Mouse (Mus musculus) heart, adult 2 months (tissue): Measurements from ENCODE around the gene Ldb3. TPM values are rescaled to one million over a fixed set of nuclear protein-coding genes. Genes with fewer than 3 reads are reported as not detected.
A peak's percentile ranks its signal among the peaks of the same experiment; 100 is the strongest.

Experiments
- DNase-seq, 2 experiments: peaks; one replicate each; pipeline ENCODE4 v3.0.0; 2021
- H3K27ac ChIP-seq: fragments of 200-600 bp; 2 replicates; pipeline ENCODE4 v1.8.1; 2022
- H3K27me3 ChIP-seq: fragments of 200-500 bp; 2 replicates; pipeline ENCODE4 v1.6.1; 2012; ENCODE audit warnings: mild to moderate bottlenecking, low read length, inconsistent platforms, mixed read lengths; ENCODE audit not compliant: control insufficient read depth, insufficient read depth
- H3K36me3 ChIP-seq: fragments of 200-500 bp; 2 replicates; pipeline ENCODE4 v1.6.1; 2012; ENCODE audit warnings: low read length, inconsistent platforms; ENCODE audit not compliant: control insufficient read depth, insufficient read depth
- H3K4me1 ChIP-seq: fragments of 200-500 bp; 2 replicates; pipeline ENCODE4 v1.6.1; 2011; ENCODE audit warnings: low read length; ENCODE audit not compliant: control insufficient read depth, insufficient read depth
- H3K4me3 ChIP-seq: fragments of 200-600 bp; 2 replicates; pipeline ENCODE4 v1.8.1; 2022
- H3K79me2 ChIP-seq: fragments of 200-500 bp; replicated peaks from 2 replicates; pipeline ENCODE4 v1.6.1; 2012; ENCODE audit warnings: mild to moderate bottlenecking, inconsistent platforms, low read length, moderate library complexity, mixed read lengths; ENCODE audit not compliant: control insufficient read depth, insufficient read depth
- H3K9ac ChIP-seq: fragments of 200-500 bp; 2 replicates; pipeline ENCODE4 v1.6.1; 2012; ENCODE audit warnings: low read depth, mild to moderate bottlenecking, control low read depth, inconsistent platforms, low read length, mixed read lengths
- CTCF ChIP-seq: fragments of 200-600 bp; IDR thresholded peaks from 2 replicates; pipeline ENCODE4 v1.8.1; 2022; ENCODE audit warnings: antibody characterized with exemption, mild to moderate bottlenecking, moderate library complexity
- EP300 ChIP-seq: fragments of 200-500 bp; IDR thresholded peaks from 2 replicates; pipeline ENCODE4 v1.6.1; 2011; ENCODE audit warnings: low read depth, low read length, control low read depth; ENCODE audit not compliant: insufficient read depth
- POLR2A ChIP-seq: fragments of 200-500 bp; IDR thresholded peaks from 2 replicates; pipeline ENCODE4 v1.6.1; 2011; ENCODE audit warnings: mild to moderate bottlenecking, low read depth, low read length, control low read depth; ENCODE audit not compliant: insufficient read depth
- WGBS: fragments of 180-500 bp; shearing (Covaris S2); methylation state at CpG from one replicate; pipeline ENCODE4 v1.1.7; 2018; 5-methylcytosine and 5-hydroxymethylcytosine counted together
- intact Hi-C: fragments of 180-260 bp; cut with DNase I; formaldehyde crosslinking; loops from one replicate; pipeline ENCODE4 v1.15.1; 2025
- polyA plus RNA-seq: library from polyadenylated mRNA; depleted of rRNA; stranded (reverse); fragments of >200 nt; gene quantifications from 2 replicates; pipeline ENCODE4 v1.2.3, GENCODE M21; 2012
- total RNA-seq, 2 experiments: library from RNA; stranded (reverse); gene quantifications; 2 replicates each; pipeline ENCODE4 v1.2.3; 2021

The Ldb3 gene
- total and polyA plus RNA-seq, 3 experiments: 940 to 1,138 (median 1,084) TPM

DNA sequence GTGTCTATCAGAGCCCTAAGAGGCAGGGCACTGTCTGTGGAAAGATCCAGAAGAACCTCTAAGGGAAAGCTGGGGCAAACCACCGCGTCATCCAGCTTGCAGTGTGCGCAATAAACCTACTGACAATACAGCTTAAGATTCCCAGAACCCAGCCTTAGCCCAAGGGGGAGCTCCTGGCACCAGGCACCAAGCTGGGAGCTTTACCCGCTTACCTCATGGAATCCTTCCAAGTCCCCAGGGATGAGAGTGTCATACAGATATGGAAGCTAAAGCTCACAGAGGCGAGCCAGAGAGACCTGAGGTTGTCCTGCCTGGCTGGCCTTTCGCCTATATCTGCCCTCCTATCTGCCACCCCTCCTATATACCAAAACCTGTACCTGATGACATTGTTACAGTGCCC lies 44.9 kb downstream of the Ldb3 start:
- no peak overlapping the region for H3K4me3 ChIP-seq
- 61% methylated on average over 6 of the region's 6 CpGs for WGBS
- H3K9ac ChIP-seq: peak overlapping the region; percentile 41
- H3K27ac ChIP-seq: peak overlapping the region; percentile 93
- H3K27me3 ChIP-seq: no peaks in the 10 kb centered on the region
- peaks cover 14% of the 10 kb centered on the region for H3K4me1 ChIP-seq
- no peaks in the 10 kb centered on the region for H3K79me2 ChIP-seq
- TF ChIP-seq POLR2A (no peak), EP300 (peak; percentile 14; the same call in 1 of the 2 replicates), CTCF (no peak)
- intact Hi-C loops: no loop called here
- H3K36me3 ChIP-seq: peaks cover 30% of the 10 kb centered on the region
- DNase-seq: peak; percentile 37 to 56

DNA sequence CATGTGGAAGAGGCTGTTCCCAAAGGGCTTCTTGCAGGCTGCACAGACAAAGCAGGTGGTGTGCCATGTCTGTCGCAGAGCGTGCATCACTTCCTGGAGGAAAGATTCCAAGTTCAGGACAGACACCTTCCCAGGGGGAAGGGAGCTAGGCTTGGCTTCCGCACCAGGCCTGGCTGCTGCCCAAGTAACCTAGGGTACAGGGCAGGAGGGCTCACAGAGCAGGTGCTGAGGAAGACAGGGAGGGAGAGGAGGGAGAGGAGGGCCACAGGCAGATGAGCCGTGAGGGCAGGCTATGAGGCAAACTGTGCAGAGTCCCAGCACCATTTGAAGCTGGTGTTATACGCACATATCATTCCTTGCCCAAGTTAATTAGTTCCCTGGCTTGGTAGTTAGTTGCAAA lies 46.6 kb downstream of the Ldb3 start:
- 49% methylated on average over 5 of the region's 5 CpGs for WGBS
- intact Hi-C loops: no loop called here
- H3K27me3 ChIP-seq: no peaks in the 10 kb centered on the region
- no peak overlapping the region; the same call in 1 of the 2 replicates for H3K9ac ChIP-seq
- H3K79me2 ChIP-seq: no peaks in the 10 kb centered on the region
- TF ChIP-seq CTCF (no peak), EP300 (no peak), POLR2A (no peak)
- no peak for DNase-seq
- peaks cover 28% of the 10 kb centered on the region for H3K36me3 ChIP-seq
- H3K27ac ChIP-seq: peak overlapping the region; percentile 93
- no peak overlapping the region for H3K4me3 ChIP-seq
- peaks cover 13% of the 10 kb centered on the region for H3K4me1 ChIP-seq

DNA sequence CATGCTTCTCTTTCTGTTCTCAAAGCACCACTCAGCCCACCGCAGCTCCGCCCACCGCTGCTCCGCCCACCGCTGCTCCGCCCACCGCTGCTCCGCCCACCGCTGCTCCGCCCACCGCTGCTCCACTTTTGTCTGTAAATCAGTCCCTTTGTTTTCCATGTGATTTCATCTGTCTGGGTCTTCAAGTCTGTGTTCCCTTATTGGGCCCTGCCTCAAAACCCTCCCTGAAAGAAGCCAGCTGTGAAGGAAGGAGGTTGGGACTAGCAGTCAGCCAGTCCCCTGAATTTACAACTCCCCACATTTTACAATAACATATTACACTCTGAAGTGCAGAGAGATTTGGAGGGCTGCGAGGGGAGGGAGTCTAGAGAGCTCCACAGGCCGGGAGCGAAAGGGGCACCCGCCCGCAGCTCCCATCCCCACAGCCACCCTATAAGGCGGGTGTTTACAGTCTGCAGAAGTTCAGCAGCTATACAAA lies 47.8 kb downstream of the Ldb3 start:
- H3K4me1 ChIP-seq: peaks cover 13% of the 10 kb centered on the region
- DNase-seq: peak; percentile 65 to 80
- intact Hi-C loops: no loop called here
- no peaks in the 10 kb centered on the region for H3K27me3 ChIP-seq
- H3K9ac ChIP-seq: no peak overlapping the region
- no peaks in the 10 kb centered on the region for H3K79me2 ChIP-seq
- H3K4me3 ChIP-seq: no peak overlapping the region
- H3K36me3 ChIP-seq: peaks cover 24% of the 10 kb centered on the region
- 27% methylated on average over 17 of the region's 17 CpGs for WGBS
- no peak for TF ChIP-seq CTCF
- TF ChIP-seq POLR2A: no peak
- peak overlapping the region; percentile 66 for H3K27ac ChIP-seq

DNA sequence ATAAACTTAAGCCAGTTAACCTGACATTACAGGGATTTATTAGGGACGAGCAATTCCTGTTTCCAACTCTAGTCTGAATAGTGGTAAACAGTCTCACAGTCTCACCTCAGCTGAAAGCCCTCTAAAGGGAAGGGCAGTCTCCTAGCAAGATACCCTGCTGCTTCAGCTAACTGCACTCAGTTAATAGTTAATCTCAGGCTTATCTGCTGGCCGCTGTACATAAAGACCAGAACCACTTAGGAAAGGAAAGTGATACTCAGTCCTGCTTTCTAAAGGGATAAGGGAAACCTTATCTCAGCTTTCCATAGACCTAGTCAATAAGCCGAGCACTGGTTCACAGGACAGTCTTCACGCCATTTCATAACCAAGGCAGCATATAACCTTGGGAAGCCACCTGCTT lies 52.6 kb downstream of the Ldb3 start:
- intact Hi-C loops: no loop called here
- TF ChIP-seq EP300: no peak
- H3K9ac ChIP-seq: no peak overlapping the region
- H3K79me2 ChIP-seq: no peaks in the 10 kb centered on the region
- WGBS: 48% methylated on average over 4 of the region's 4 CpGs
- peaks cover 1% of the 10 kb centered on the region for H3K4me1 ChIP-seq
- H3K4me3 ChIP-seq: no peak overlapping the region
- H3K27me3 ChIP-seq: no peaks in the 10 kb centered on the region
- no peak for DNase-seq
- H3K36me3 ChIP-seq: peaks cover 11% of the 10 kb centered on the region
- no peak overlapping the region for H3K27ac ChIP-seq

DNA sequence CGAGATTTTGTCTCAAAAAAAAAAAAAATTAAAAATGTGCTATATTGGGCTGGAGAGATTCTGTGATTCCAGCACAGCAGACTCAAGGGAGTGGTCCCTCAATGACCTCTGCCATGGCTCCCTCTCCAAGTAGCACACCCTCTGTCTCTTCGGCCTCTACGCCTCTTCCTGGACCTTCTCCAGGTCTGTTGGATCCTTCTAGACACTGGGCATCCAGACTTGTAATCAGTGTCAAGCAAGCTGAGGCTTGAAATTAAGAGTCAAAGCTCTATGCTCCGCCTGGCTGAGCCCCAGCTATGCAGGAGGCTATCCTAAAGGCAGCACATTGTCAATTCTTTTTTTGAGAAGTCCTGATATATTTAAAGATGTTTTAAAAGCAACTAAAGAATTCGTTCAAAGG lies 54.9 kb downstream of the Ldb3 start:
- WGBS: 61% methylated on average over 5 of the region's 5 CpGs
- no peak for TF ChIP-seq POLR2A
- TF ChIP-seq EP300: no peak
- peaks cover 3% of the 10 kb centered on the region; the same call in 1 of the 2 replicates for H3K27me3 ChIP-seq
- H3K27ac ChIP-seq: no peak overlapping the region
- H3K79me2 ChIP-seq: no peaks in the 10 kb centered on the region
- no peak overlapping the region for H3K9ac ChIP-seq
- intact Hi-C loops: no loop called here
- H3K4me3 ChIP-seq: no peak overlapping the region
- H3K36me3 ChIP-seq: peaks cover 19% of the 10 kb centered on the region
- no peak for DNase-seq
- peaks cover 4% of the 10 kb centered on the region for H3K4me1 ChIP-seq

DNA sequence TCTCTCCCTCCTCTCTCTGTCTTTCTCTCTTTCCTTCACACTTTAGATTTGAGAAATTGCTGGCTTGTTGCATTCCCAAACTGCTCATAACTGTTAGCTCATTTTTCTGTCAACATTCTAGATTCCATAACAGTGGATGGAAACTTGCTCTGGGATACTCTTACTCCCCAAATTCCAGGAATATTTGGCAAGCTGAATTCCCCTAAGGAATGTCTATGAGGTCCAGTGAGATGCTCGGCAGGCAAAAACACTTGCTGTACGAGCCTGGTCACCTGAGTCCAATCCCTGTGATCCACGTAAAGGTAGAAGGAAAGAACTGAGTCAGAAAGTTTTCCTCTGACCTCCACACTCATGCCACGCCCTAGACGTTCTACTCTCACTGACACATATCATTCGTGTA lies 55.9 kb downstream of the Ldb3 start:
- H3K36me3 ChIP-seq: peaks cover 28% of the 10 kb centered on the region
- TF ChIP-seq POLR2A: no peak
- TF ChIP-seq CTCF: no peak
- no peak for TF ChIP-seq EP300

DNA sequence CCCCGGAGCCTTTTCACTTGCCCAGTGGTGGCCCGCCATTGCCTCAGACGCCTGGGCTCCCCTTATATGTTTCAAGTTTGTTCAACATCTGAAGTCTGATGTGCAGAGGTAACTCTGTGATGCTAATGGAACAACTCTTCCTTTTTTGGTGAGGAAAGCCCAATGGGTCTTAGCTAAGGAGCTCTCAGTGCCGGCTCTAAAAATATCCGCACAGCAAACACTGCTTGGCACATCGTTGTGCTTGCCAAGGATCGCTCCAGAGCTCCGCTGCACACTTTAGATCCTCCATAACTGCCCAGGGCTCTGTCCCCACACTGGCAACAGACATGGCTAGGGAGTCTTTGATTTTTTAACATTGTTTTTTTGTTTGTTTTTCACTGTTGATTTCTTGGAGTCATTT lies 59.7 kb downstream of the Ldb3 start:
- peak overlapping the region; percentile 55 for H3K27ac ChIP-seq
- 53% methylated on average over 8 of the region's 8 CpGs for WGBS
- peaks cover 28% of the 10 kb centered on the region for H3K36me3 ChIP-seq
- DNase-seq: peak in 1 of 2 experiments; percentile 55
- H3K27me3 ChIP-seq: peaks cover 4% of the 10 kb centered on the region; the same call in 1 of the 2 replicates
- no peak overlapping the region for H3K9ac ChIP-seq
- H3K79me2 ChIP-seq: no peaks in the 10 kb centered on the region
- TF ChIP-seq EP300: 0 out of 2 replicates have a peak, but pooled peaks have one; percentile 15
- TF ChIP-seq POLR2A: no peak
- H3K4me3 ChIP-seq: no peak overlapping the region
- intact Hi-C loops: no loop called here
- peaks cover 7% of the 10 kb centered on the region for H3K4me1 ChIP-seq

More for the DNA sequence above, 55.9 kb downstream of the Ldb3 start:
- H3K9ac ChIP-seq: no peak overlapping the region
- H3K4me1 ChIP-seq: peaks cover 7% of the 10 kb centered on the region
- H3K27me3 ChIP-seq: peaks cover 4% of the 10 kb centered on the region; the same call in 1 of the 2 replicates
- 54% methylated on average over 6 of the region's 6 CpGs for WGBS
- H3K79me2 ChIP-seq: no peaks in the 10 kb centered on the region
- H3K27ac ChIP-seq: no peak overlapping the region
- no peak for DNase-seq
- intact Hi-C loops: no loop called here
- H3K4me3 ChIP-seq: no peak overlapping the region
